Mouse (Mus musculus): ENCODE data around the gene Gls. TPM values are rescaled to one million over a fixed set of nuclear protein-coding genes. Genes with fewer than 3 reads are reported as not detected.

Gls gene
- polyA plus RNA-seq, 1 experiment: 9.3 TPM

DNA sequence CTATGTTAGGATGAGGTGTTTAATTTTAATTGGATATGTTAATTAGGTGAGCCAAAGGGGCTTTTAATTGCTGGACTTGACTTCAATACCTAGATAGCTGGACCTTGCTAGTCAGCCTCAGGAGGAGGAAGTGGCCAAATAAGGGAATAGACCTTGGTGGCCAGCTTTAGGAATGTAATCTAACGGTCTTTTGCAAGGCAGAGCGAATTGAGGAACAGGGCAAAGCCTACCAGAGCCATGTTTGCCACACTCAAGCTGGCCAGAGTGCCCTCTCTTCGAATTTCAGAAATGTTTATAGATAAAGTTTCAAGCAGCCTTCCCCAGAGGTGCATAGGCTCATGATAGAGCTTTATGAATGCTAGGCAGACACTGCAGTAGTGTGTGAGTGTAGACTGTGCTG is 91.5 kb downstream of the Gls start:
- Histone ChIP-seq H3K27me3 (ENCODE audit: control insufficient read depth, insufficient read depth, low read length) (no peaks in the 10 kb centered on the region), H3K4me3 (ENCODE audit: control insufficient read depth, low read depth, low read length) (no peak overlapping the region), H3K4me1 (ENCODE audit: control insufficient read depth, insufficient read depth, low read length) (no peaks in the 10 kb centered on the region), H3K36me3 (ENCODE audit: control insufficient read depth, insufficient read depth, low read length) (no peaks in the 10 kb centered on the region; the same call in none of the 2 replicates), H3K27ac (ENCODE audit: control insufficient read depth, insufficient read depth, low read depth, low read length) (no peak overlapping the region)
- TF ChIP-seq CTCF (IDR thresholded peaks at IDR 0.05; ENCODE audit: control insufficient read depth, insufficient read depth, insufficient replicate concordance, low read depth, low read length) (no peak), POLR2A (IDR thresholded peaks at IDR 0.05; ENCODE audit: control insufficient read depth, low read depth, low read length) (no peak)

DNA sequence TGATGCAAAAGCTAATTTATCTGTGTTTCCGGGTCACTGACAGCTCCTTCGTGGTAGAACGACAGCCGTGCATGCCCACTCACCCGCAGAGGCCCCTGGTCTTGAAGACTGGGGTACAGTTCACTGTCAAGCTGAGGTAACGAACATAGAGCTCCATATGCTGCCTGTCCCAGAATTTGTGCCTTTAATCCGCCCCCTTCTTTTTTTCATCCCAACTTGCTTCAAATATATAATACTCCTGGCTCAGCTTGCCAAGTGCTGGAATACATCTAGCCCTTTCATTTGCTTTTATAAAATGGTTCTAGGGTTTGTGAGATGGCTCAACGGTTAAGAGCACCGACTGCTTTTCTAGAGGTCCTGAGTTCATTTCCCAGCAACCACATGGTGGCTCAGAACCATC is 92.5 kb downstream of the Gls start:
- Histone ChIP-seq H3K27ac (ENCODE audit: control insufficient read depth, insufficient read depth, low read depth, low read length) (no peak overlapping the region), H3K4me3 (ENCODE audit: control insufficient read depth, low read depth, low read length) (no peak overlapping the region), H3K4me1 (ENCODE audit: control insufficient read depth, insufficient read depth, low read length) (no peaks in the 10 kb centered on the region), H3K27me3 (ENCODE audit: control insufficient read depth, insufficient read depth, low read length) (no peaks in the 10 kb centered on the region), H3K36me3 (ENCODE audit: control insufficient read depth, insufficient read depth, low read length) (no peaks in the 10 kb centered on the region; the same call in none of the 2 replicates)
- no peak for TF ChIP-seq POLR2A (IDR thresholded peaks at IDR 0.05; ENCODE audit: control insufficient read depth, low read depth, low read length)
- TF ChIP-seq CTCF (IDR thresholded peaks at IDR 0.05; ENCODE audit: control insufficient read depth, insufficient read depth, insufficient replicate concordance, low read depth, low read length): no peak

DNA sequence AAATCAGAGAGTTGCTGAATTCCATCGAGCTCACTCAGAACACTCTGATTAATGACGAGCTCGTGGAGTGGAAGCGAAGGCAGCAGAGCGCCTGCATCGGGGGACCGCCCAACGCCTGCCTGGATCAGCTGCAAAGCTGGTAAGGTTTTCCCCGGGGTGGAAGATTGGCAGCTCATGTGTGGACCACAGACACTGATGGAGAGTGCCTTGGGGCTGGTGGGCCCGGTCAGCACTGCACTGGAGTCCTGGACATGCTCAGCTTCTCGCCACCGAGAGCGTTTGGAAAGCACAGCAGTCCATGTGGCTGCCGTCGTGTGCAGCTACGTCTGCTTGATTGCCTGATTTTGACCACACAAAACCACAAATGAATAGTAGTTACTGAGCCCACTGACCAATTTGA is 95.7 kb downstream of the Gls start:
- H3K27ac ChIP-seq (ENCODE audit: control insufficient read depth, insufficient read depth, low read depth, low read length): no peak overlapping the region
- no peaks in the 10 kb centered on the region; the same call in 1 of the 2 replicates for H3K36me3 ChIP-seq (ENCODE audit: control insufficient read depth, insufficient read depth, low read length)
- H3K27me3 ChIP-seq (ENCODE audit: control insufficient read depth, insufficient read depth, low read length): no peaks in the 10 kb centered on the region
- H3K4me1 ChIP-seq (ENCODE audit: control insufficient read depth, insufficient read depth, low read length): no peaks in the 10 kb centered on the region
- H3K4me3 ChIP-seq (ENCODE audit: control insufficient read depth, low read depth, low read length): no peak overlapping the region
- no peak for TF ChIP-seq POLR2A (IDR thresholded peaks at IDR 0.05; ENCODE audit: control insufficient read depth, low read depth, low read length)
- TF ChIP-seq CTCF (IDR thresholded peaks at IDR 0.05; ENCODE audit: control insufficient read depth, insufficient read depth, insufficient replicate concordance, low read depth, low read length): no peak

DNA sequence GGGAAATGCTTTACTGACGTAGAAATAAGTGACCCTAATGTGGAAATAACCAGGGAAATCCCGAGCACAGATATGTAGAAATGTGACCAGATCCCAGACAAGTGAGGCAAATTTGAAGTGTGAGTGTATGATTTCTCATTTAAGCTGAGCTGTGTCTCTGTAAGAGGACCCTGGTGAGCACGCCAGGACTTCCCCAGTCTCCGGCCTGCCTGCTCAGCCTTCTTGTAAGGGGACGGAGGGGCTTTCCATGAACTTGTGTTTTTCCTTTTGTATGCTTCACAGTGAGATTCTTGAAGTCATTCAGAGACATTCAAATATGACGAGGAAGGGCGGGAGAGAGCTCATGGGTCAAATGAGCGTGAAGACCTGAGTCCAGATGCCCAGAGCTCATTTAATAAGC is 99.8 kb downstream of the Gls start:
- no peaks in the 10 kb centered on the region for H3K4me1 ChIP-seq (ENCODE audit: control insufficient read depth, insufficient read depth, low read length)
- H3K27ac ChIP-seq (ENCODE audit: control insufficient read depth, insufficient read depth, low read depth, low read length): no peak overlapping the region
- H3K36me3 ChIP-seq (ENCODE audit: control insufficient read depth, insufficient read depth, low read length): no peaks in the 10 kb centered on the region; the same call in 1 of the 2 replicates
- no peaks in the 10 kb centered on the region for H3K27me3 ChIP-seq (ENCODE audit: control insufficient read depth, insufficient read depth, low read length)
- H3K4me3 ChIP-seq (ENCODE audit: control insufficient read depth, low read depth, low read length): no peak overlapping the region
- TF ChIP-seq POLR2A (IDR thresholded peaks at IDR 0.05; ENCODE audit: control insufficient read depth, low read depth, low read length): no peak
- no peak for TF ChIP-seq CTCF (IDR thresholded peaks at IDR 0.05; ENCODE audit: control insufficient read depth, insufficient read depth, insufficient replicate concordance, low read depth, low read length)

DNA sequence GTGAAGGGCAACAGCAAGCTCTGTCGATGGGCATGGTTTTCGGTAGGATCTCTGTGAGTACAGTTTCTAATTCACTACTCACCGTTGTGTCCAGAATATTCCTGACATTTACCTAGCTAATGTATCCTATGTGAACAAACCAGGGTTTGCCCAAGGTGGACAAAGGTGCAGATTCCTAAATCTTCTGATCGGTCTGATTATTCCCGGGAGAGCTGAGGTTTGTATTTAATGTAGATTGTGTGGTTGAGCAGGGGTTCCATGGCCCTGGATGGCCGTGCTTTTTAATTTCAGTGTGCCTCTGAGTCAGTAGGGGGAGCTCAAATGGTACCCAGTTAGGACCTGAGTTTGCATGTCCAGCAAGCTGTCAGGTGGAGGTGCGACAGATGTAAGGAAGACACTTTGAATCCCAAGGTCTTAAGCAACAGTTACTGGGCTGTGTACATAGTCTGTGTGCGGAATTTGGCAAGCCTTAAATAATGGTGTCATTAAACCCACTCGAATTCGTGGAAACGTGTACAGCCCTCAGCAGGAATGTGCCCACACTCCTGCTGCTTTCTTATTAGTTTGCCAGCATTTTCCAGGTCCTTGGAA is 101.2 kb downstream of the Gls start:
- Histone ChIP-seq H3K27me3 (ENCODE audit: control insufficient read depth, insufficient read depth, low read length) (no peaks in the 10 kb centered on the region), H3K36me3 (ENCODE audit: control insufficient read depth, insufficient read depth, low read length) (no peaks in the 10 kb centered on the region; the same call in 1 of the 2 replicates), H3K4me1 (ENCODE audit: control insufficient read depth, insufficient read depth, low read length) (no peaks in the 10 kb centered on the region), H3K27ac (ENCODE audit: control insufficient read depth, insufficient read depth, low read depth, low read length) (no peak overlapping the region), H3K4me3 (ENCODE audit: control insufficient read depth, low read depth, low read length) (no peak overlapping the region)
- TF ChIP-seq POLR2A (IDR thresholded peaks at IDR 0.05; ENCODE audit: control insufficient read depth, low read depth, low read length) (no peak), CTCF (IDR thresholded peaks at IDR 0.05; ENCODE audit: control insufficient read depth, insufficient read depth, insufficient replicate concordance, low read depth, low read length) (no peak)

DNA sequence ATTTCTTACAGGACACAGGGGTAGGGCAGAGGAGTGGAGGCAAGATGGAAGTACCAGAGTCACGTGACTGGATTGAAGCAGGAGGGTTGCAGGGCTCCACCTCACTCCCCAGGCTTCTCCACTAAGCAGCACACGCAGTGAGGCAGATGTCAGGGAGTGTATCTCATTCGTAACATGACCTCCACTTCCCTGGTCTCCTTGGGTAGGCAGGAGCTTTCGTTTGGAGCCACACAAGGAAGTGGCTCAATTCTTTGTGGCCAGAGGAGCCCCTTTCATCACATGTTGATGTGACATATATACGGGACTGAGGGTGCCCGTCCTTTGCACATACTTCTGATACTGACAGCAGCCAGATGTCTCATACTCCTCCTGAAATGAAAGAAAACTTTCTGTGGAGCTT is 103.2 kb downstream of the Gls start:
- Histone ChIP-seq H3K4me1 (ENCODE audit: control insufficient read depth, insufficient read depth, low read length) (no peaks in the 10 kb centered on the region), H3K27me3 (ENCODE audit: control insufficient read depth, insufficient read depth, low read length) (no peaks in the 10 kb centered on the region), H3K36me3 (ENCODE audit: control insufficient read depth, insufficient read depth, low read length) (no peaks in the 10 kb centered on the region; the same call in 1 of the 2 replicates), H3K4me3 (ENCODE audit: control insufficient read depth, low read depth, low read length) (no peak overlapping the region), H3K27ac (ENCODE audit: control insufficient read depth, insufficient read depth, low read depth, low read length) (no peak overlapping the region)
- TF ChIP-seq POLR2A (IDR thresholded peaks at IDR 0.05; ENCODE audit: control insufficient read depth, low read depth, low read length): no peak

DNA sequence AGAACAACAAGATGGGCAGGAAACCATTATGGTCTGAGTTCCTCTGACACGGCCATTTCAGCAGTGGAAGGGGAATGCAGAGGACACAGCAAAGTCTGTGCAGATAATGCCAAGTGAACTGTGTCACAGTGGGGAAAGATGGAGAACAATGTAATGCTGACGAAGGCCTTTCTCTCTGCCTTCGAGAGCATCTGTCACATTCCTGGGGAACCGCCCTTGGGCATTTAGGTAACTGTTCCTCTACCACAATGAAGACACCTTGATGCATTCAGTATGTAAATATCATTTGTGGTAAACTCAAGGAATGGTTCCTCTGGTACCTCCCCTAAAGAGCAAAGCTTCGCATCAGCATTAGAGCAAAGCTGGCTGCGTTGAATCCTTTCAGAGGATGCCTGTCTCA is 105.7 kb downstream of the Gls start:
- no peak overlapping the region for H3K27ac ChIP-seq (ENCODE audit: control insufficient read depth, insufficient read depth, low read depth, low read length)
- H3K36me3 ChIP-seq (ENCODE audit: control insufficient read depth, insufficient read depth, low read length): no peaks in the 10 kb centered on the region; the same call in 1 of the 2 replicates
- TF ChIP-seq POLR2A (IDR thresholded peaks at IDR 0.05; ENCODE audit: control insufficient read depth, low read depth, low read length) (no peak), CTCF (IDR thresholded peaks at IDR 0.05; ENCODE audit: control insufficient read depth, insufficient read depth, insufficient replicate concordance, low read depth, low read length) (no peak)
- H3K4me1 ChIP-seq (ENCODE audit: control insufficient read depth, insufficient read depth, low read length): no peaks in the 10 kb centered on the region
- H3K4me3 ChIP-seq (ENCODE audit: control insufficient read depth, low read depth, low read length): no peak overlapping the region
- no peaks in the 10 kb centered on the region for H3K27me3 ChIP-seq (ENCODE audit: control insufficient read depth, insufficient read depth, low read length)

DNA sequence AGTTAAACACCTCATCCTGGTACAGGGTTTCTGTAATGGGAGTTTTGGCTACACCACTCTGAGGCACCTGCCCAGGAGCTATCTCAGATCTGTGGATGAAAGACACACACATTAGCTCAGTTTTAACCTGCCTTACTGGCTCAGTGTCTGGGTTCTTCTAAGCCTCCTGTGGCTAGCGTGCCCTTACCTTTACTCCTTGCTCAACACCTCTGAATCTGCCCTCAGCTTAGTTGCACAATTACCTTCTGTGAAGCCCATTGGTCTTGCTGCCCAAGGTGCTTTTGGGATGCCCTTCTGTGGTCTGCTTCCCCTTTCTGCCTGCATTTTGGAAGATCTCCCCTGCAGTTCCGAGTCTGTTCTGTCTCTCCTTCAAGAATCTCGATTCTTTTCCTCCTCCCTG is 108.2 kb downstream of the Gls start:
- Histone ChIP-seq H3K4me3 (ENCODE audit: control insufficient read depth, low read depth, low read length) (no peak overlapping the region), H3K27me3 (ENCODE audit: control insufficient read depth, insufficient read depth, low read length) (no peaks in the 10 kb centered on the region), H3K36me3 (ENCODE audit: control insufficient read depth, insufficient read depth, low read length) (no peaks in the 10 kb centered on the region; the same call in 1 of the 2 replicates), H3K4me1 (ENCODE audit: control insufficient read depth, insufficient read depth, low read length) (peaks cover 6% of the 10 kb centered on the region), H3K27ac (ENCODE audit: control insufficient read depth, insufficient read depth, low read depth, low read length) (no peak overlapping the region)
- TF ChIP-seq CTCF (IDR thresholded peaks at IDR 0.05; ENCODE audit: control insufficient read depth, insufficient read depth, insufficient replicate concordance, low read depth, low read length) (no peak), POLR2A (IDR thresholded peaks at IDR 0.05; ENCODE audit: control insufficient read depth, low read depth, low read length) (no peak)
